Mouse (Mus musculus) neural tube, embryonic 10.5 days (tissue): Measurements from ENCODE around the gene Cnot2.

ENCODE experiments used
- DNase-seq: peaks from one replicate; pipeline ENCODE4 v3.0.0-alpha.2; 2017; ENCODE audit warnings: low spot score; ENCODE audit errors: extremely low spot score

Cnot2 gene

GRCm38 (mm10) chr10:116562731-116563480 lies 18.4 kb downstream of the Cnot2 start:
- no peak for DNase-seq

- no peak for DNase-seq
Measured at GRCm38 (mm10) chr10:116562210-116562609, 19.1 kb downstream of the Cnot2 start.

- no peak for DNase-seq
Measured at GRCm38 (mm10) chr10:116559171-116559570, 22.1 kb downstream of the Cnot2 start.

- no peak for DNase-seq
Measured at GRCm38 (mm10) chr10:116557166-116557565, 24.1 kb downstream of the Cnot2 start.

- DNase-seq: no peak
Measured at GRCm38 (mm10) chr10:116554434-116554833, 26.9 kb downstream of the Cnot2 start.

GRCm38 (mm10) chr10:116547958-116548357 lies 33.4 kb downstream of the Cnot2 start:
- DNase-seq: no peak

- no peak for DNase-seq
Measured at GRCm38 (mm10) chr10:116546177-116546576, 35.1 kb downstream of the Cnot2 start.

GRCm38 (mm10) chr10:116543061-116543460 lies 38.2 kb downstream of the Cnot2 start:
- DNase-seq: no peak

GRCm38 (mm10) chr10:116540750-116541149 lies 40.6 kb downstream of the Cnot2 start:
- no peak for DNase-seq

GRCm38 (mm10) chr10:116537495-116537894 lies 43.8 kb downstream of the Cnot2 start:
- no peak for DNase-seq

GRCm38 (mm10) chr10:116534278-116534677 lies 47.0 kb downstream of the Cnot2 start:
- no peak for DNase-seq

- DNase-seq: no peak
Measured at GRCm38 (mm10) chr10:116532561-116532960, 48.8 kb downstream of the Cnot2 start.

GRCm38 (mm10) chr10:116531063-116531462 lies 50.2 kb downstream of the Cnot2 start:
- no peak for DNase-seq

- DNase-seq: no peak
Measured at GRCm38 (mm10) chr10:116519588-116519987, 61.7 kb downstream of the Cnot2 start.

- no peak for DNase-seq
Measured at GRCm38 (mm10) chr10:116515590-116515989, 65.7 kb downstream of the Cnot2 start.

- DNase-seq: no peak
Measured at GRCm38 (mm10) chr10:116515158-116515557, 66.2 kb downstream of the Cnot2 start.

GRCm38 (mm10) chr10:116513254-116513635 lies 68.1 kb downstream of the Cnot2 start:
- DNase-seq: no peak

GRCm38 (mm10) chr10:116512521-116513253 lies 68.6 kb downstream of the Cnot2 start:
- no peak for DNase-seq

- no peak for DNase-seq
Measured at GRCm38 (mm10) chr10:116505303-116506014, 75.9 kb downstream of the Cnot2 start.

- DNase-seq: no peak
Measured at GRCm38 (mm10) chr10:116492768-116493167, 88.5 kb downstream of the Cnot2 start.

- no peak for DNase-seq
Measured at GRCm38 (mm10) chr10:116486895-116487747, 94.2 kb downstream of the Cnot2 start.
